Mouse (Mus musculus) stomach, embryonic 16.5 days (tissue): ENCODE results near the gene Oasl1. TPM values are rescaled to one million over a fixed set of nuclear protein-coding genes. Genes with fewer than 3 reads are reported as not detected.

Source experiments
- ATAC-seq: fragments of 200-750 bp; cut with Nextera tagmentation; 2 replicates; pipeline ENCODE4 v1.8.0; 2017; ENCODE audit warnings: moderate number of reproducible peaks, moderate TSS enrichment; ENCODE audit not compliant: insufficient read depth, low FRiP score
- H3K27ac ChIP-seq: fragments of 300-500 bp; sonication (generic); 2 replicates; pipeline ENCODE4 v1.5.1; 2014; ENCODE audit warnings: low read length
- H3K27me3 ChIP-seq: fragments of 300-500 bp; sonication (generic); 2 replicates; pipeline ENCODE4 v1.6.1; 2014; ENCODE audit warnings: low read length, control low read depth, mixed read lengths; ENCODE audit not compliant: control insufficient read depth, insufficient read depth
- H3K36me3 ChIP-seq: fragments of 300-500 bp; sonication (generic); 2 replicates; pipeline ENCODE4 v1.6.1; 2014; ENCODE audit warnings: low read length; ENCODE audit not compliant: control insufficient read depth, insufficient read depth
- H3K4me1 ChIP-seq: fragments of 300-500 bp; sonication (generic); 2 replicates; pipeline ENCODE4 v1.6.1; 2014; ENCODE audit warnings: low read length, control low read depth, mixed read lengths; ENCODE audit not compliant: control insufficient read depth, insufficient read depth
- H3K4me2 ChIP-seq: fragments of 300-500 bp; sonication (generic); 2 replicates; pipeline ENCODE4 v1.6.1; 2014; ENCODE audit warnings: low read depth, low read length, mixed read lengths
- H3K4me3 ChIP-seq: fragments of 300-500 bp; sonication (generic); replicated peaks from 2 replicates; pipeline ENCODE4 v1.5.1; 2014; ENCODE audit warnings: mild to moderate bottlenecking, low read length
- H3K9ac ChIP-seq: fragments of 300-500 bp; sonication (generic); 2 replicates; pipeline ENCODE4 v1.6.1; 2014; ENCODE audit warnings: low read length
- H3K9me3 ChIP-seq: fragments of 300-500 bp; sonication (generic); replicated peaks from 2 replicates; pipeline ENCODE4 v1.6.1; 2016; ENCODE audit warnings: low read length, control low read depth; ENCODE audit not compliant: control insufficient read depth
- WGBS: fragments of 180-500 bp; shearing (Covaris S2); extraction: QIAGEN DNeasy Blood & Tissue Kit; methylation state at CpG from one replicate; pipeline ENCODE4 v1.1.7; 2014; 5-methylcytosine and 5-hydroxymethylcytosine counted together
- polyA plus RNA-seq: library from polyadenylated mRNA; unstranded; fragments of >200 nt; fragmentation: Nextera tagmentation; extraction: Ambion mirVana; gene quantifications from 2 replicates; pipeline ENCODE4 v1.2.1, GENCODE M21; 2015

Gene Oasl1
- polyA plus RNA-seq, 1 experiment from 2014 or later, result 1.3 TPM

DNA sequence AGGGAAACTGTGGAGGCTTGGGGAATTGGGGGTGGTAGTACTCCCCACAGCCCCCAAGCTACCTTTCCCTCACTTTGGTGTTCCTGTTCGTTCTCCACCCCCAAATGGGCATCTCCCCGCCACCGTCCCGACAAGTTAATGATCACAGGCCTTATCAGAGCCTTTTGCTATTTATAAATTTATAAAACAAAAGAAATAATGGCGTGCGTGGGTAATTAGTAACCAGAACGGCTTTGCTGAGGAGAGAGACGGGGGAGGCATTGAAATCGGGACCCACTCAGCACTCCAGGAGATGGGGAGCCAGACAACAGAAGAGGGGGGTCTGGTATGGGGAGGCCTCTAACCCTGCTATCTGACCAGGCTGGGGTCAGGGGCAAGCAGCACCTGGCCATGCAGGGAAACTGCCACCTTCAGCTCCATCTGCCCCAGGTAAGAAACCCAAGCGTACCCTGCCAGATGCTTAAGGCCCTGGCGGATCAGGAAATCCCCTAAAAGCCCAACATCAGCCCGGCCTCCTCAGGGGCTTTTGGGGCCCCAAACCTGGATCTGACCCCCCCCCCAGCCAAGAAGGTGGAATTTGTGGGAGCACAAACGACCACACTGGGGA lies 46.7 kb downstream of the Oasl1 start:
- Histone ChIP-seq H3K4me3 (peak overlapping the region; percentile 50), H3K4me2 (peak overlapping the region; percentile 21; the same call in 1 of the 2 replicates), H3K9me3 (no peaks in the 10 kb centered on the region), H3K27ac (peak overlapping the region; percentile 87), H3K9ac (peak overlapping the region; percentile 78), H3K4me1 (0 out of 2 replicates have a peak, but pooled peaks cover 2% of the 10 kb centered on the region), H3K27me3 (no peaks in the 10 kb centered on the region), H3K36me3 (no peaks in the 10 kb centered on the region)
- ATAC-seq, result no peak
- 44% methylated on average over 13 of the region's 13 CpGs for WGBS

DNA sequence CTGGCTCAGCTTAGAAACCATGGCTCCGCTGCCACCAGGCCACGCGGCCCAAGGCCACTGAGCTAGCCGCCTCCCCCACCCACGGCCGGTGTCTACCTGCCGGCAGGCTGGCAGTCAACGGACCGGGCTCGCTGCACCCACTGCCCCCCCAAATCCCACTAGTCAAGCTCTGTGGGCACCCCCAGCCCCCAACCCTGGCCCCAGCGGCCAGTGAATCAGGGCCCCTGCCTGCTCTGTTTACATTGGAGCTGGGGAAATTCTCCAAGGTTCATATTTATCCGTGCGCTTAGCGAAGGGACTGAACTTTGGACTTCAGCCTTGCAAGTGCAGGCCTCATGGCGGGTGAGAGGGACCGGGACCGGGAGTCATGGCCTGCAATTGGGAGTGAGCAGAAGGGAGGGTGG lies 47.8 kb downstream of the Oasl1 start, which contains the start of gene Hnf1a:
Gene Hnf1a, minus strand, starts transcription at position 271 of the 404 bp plus-strand sequence.
- Histone ChIP-seq H3K27me3 (no peaks in the 10 kb centered on the region), H3K36me3 (no peaks in the 10 kb centered on the region), H3K4me3 (peak within 1 kb of the TSS; percentile 50), H3K9ac (peak within 1 kb of the TSS; percentile 78), H3K9me3 (no peaks in the 10 kb centered on the region), H3K4me2 (peak within 1 kb of the TSS; percentile 39), H3K27ac (peak within 1 kb of the TSS; percentile 87), H3K4me1 (no peaks in the 10 kb centered on the region)
- 40% methylated on average over 17 of the region's 17 CpGs for WGBS
- peak; percentile 67 for ATAC-seq

DNA sequence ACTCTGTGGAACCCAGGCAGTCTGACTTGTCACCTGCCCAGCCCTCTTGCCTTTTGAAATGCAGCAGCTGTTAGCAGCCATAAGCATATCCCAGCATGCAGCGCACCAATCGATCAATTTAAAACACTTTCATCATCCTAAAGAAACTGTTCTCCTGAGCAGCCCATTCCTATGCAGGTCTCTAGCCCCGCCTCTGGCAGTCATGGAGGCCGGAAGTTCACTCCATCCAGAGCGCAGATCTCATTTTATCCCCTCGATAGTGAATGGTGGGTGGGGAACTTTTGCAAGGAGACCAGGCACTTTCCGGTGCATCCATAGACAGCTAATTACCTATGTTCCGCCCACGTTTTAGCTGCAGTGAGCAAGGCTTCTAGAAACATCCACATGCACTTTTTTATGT lies 49.2 kb downstream of the Oasl1 start:
- H3K4me3 ChIP-seq, result 0 out of 2 replicates have a peak overlapping the region, but pooled peaks have one; percentile 50
- H3K9ac ChIP-seq, result no peak overlapping the region
- WGBS, result 63% methylated on average over 9 of the region's 9 CpGs
- H3K4me2 ChIP-seq, result peak overlapping the region; percentile 39
- no peaks in the 10 kb centered on the region for H3K9me3 ChIP-seq
- H3K27me3 ChIP-seq, result no peaks in the 10 kb centered on the region
- no peak for ATAC-seq
- no peaks in the 10 kb centered on the region for H3K36me3 ChIP-seq
- no peaks in the 10 kb centered on the region for H3K4me1 ChIP-seq
- H3K27ac ChIP-seq, result no peak overlapping the region

DNA sequence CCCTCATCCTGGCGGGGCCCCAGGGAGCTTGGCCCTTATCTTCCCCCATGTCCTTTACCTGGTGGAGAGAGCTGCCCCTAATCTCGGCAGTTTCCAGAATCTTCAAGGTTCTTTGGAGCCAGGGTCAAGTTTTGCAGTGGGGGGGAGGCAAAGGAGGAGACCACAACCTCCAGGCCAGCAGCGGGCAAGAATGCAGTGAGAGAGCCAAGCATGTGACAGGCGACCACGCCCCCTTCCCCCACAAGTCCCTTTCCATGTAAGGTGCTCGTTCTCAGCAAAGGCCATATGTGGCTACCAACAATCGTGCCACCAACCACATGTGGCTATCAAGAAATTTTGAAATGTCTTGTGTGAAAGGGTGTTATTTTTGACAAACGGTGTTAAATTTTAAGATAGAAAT lies 50.1 kb downstream of the Oasl1 start:
- Histone ChIP-seq H3K9me3 (no peaks in the 10 kb centered on the region), H3K27ac (no peak overlapping the region), H3K27me3 (no peaks in the 10 kb centered on the region), H3K4me2 (no peak overlapping the region), H3K36me3 (no peaks in the 10 kb centered on the region), H3K9ac (no peak overlapping the region), H3K4me3 (no peak overlapping the region), H3K4me1 (no peaks in the 10 kb centered on the region)
- WGBS, result 73% methylated on average over 8 of the region's 8 CpGs
- ATAC-seq, result no peak

DNA sequence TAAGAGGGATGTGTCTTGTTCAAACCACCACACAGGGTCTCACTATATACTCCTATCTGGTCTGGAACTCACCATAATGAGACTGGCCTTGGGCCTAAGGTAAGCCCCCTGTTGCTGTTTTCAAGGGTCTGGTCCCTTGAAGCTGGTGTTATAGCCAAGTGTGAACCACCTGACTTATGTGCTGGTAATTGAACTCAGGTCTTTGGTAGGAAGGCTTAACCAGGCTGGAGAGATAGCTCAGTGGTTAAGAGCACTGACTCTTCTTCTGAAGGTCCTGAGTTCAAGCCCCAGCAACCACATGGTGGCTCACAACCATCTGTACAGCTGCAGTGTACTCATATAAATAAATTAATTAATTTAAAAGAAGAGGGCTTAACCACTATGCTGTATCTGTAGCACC lies 53.9 kb downstream of the Oasl1 start:
- Histone ChIP-seq H3K9me3 (no peaks in the 10 kb centered on the region), H3K36me3 (no peaks in the 10 kb centered on the region), H3K9ac (no peak overlapping the region), H3K4me1 (peaks cover 10% of the 10 kb centered on the region), H3K27me3 (no peaks in the 10 kb centered on the region), H3K4me3 (no peak overlapping the region), H3K4me2 (no peak overlapping the region), H3K27ac (no peak overlapping the region)
- ATAC-seq, result no peak

DNA sequence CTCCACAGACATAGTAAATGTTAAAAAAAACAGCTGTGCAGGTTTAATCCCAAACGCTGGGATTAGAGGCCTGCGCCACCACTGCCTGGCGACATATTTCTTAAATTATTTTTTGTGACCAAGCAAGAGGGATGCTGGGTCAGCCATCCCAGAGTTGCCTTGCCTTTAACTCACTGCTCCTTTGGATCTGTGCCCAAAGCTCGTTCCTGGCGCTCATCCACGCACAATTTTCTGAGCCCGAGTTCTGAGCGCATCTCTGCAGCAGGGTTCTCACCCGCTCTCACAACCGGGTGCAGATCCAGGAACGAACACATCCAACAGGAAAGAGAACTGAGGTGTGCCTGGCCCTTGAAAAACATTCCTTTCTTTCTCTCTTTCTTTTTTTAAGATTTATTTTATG lies 55.4 kb downstream of the Oasl1 start:
- ATAC-seq, result no peak
- Histone ChIP-seq H3K4me1 (peaks cover 10% of the 10 kb centered on the region), H3K4me2 (no peak overlapping the region), H3K36me3 (no peaks in the 10 kb centered on the region), H3K9ac (no peak overlapping the region), H3K27ac (no peak overlapping the region), H3K27me3 (no peaks in the 10 kb centered on the region), H3K9me3 (no peaks in the 10 kb centered on the region), H3K4me3 (no peak overlapping the region)
- 48% methylated on average over 11 of the region's 11 CpGs for WGBS

DNA sequence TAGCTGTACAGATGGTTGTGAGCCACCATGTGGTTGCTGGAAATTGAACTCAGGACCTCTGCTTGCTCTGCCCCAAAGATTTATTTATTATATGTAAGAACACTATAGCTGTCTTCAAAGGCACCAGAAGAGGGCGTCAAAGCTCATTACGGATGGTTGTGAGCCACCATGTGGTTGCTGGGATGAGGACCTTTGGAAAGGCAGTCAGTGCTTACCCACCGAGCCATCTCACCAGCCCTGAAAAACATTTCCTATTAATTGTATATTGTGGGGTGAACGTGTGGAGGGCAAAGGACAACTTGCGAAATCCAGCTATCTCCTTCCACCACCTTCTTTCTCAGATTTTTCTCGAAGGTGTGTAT lies 55.8 kb downstream of the Oasl1 start:
- Histone ChIP-seq H3K9me3 (no peaks in the 10 kb centered on the region), H3K9ac (peak overlapping the region; percentile 33; the same call in 1 of the 2 replicates), H3K27ac (no peak overlapping the region), H3K4me3 (peak overlapping the region; percentile 40), H3K27me3 (no peaks in the 10 kb centered on the region), H3K4me2 (peak overlapping the region; percentile 67), H3K4me1 (peaks cover 10% of the 10 kb centered on the region), H3K36me3 (no peaks in the 10 kb centered on the region)
- peak; percentile 11; the same call in 1 of the 2 replicates for ATAC-seq
- 7% methylated on average over 6 of the region's 6 CpGs for WGBS

DNA sequence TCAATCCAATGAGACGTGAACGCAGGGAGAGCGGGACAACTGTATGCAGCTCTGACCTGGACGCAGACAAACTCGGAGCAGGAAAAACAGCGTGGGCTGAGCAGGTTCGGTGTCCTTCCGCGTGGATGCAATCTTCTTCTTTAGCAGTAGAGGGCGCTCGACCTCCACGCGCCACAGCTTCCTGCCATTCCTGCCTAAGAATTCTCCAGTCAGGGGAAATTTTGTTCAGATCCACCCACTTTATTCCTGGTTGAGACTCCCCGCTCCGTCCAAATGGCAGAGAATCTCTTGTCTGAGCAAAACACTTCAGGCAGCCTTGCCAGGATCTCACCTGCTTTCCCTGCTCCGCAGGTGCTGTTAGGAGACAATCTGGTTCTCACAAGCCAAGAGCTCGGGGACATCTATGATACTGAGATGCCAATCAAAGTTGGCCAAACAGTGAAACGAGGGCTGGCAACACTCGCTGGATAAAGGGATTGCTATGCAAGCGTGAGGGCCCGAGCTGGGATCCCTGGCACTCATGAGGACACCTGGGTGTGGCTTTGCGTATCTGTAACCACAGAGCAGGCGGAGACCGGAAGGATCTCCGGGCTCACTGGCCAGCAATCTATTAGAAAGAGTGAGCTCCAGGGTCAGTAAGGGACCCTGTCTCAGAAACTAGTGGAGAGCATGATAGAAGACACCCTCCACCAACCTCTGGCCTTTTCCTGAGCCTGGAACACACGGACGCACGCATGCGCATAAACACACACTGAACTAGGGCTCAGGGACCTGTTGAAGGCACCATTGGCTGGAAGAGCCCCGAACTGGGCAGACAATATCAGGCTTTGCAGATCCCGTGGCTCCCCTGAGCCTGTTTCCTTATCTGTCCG lies 56.4 kb downstream of the Oasl1 start:
- peak overlapping the region; percentile 43; the same call in 1 of the 2 replicates for H3K27ac ChIP-seq
- WGBS, result 11% methylated on average over 32 of the region's 32 CpGs
- H3K4me3 ChIP-seq, result peak overlapping the region; percentile 40
- peak; percentile 49 for ATAC-seq
- no peaks in the 10 kb centered on the region for H3K27me3 ChIP-seq
- H3K9me3 ChIP-seq, result no peaks in the 10 kb centered on the region
- peak overlapping the region; percentile 67 for H3K4me2 ChIP-seq
- H3K4me1 ChIP-seq, result peaks cover 10% of the 10 kb centered on the region
- no peaks in the 10 kb centered on the region for H3K36me3 ChIP-seq
- H3K9ac ChIP-seq, result peak overlapping the region; percentile 33

DNA sequence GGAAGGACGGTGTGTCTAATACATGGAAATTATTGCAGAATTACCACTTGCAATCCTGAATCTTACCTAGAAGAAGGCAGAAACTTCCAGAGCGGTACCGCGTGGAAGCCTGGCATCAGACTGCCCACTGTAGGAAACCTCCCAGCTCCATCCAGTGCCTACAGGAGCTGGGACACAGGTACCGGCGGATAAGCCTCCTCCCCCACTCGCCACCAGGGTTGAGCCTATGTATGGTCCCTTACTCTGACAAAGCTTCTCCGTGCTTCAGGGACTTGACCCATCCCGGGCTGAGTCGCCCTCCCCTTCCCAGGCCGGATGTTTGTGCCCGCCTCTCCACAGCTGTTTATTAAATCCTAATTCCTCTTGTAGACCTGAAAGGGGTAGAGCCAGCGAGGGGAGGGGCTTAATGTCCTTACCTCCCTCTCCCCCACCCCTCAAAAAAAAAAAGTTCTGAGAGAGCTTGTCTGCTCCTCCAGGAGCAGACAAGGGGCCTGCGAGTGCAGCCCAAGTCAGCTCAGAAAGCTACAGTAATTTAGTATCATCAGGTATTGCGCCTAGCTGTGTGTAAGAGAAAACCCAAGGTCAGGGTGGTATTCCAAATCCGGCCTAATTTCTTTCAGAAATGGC lies 57.2 kb downstream of the Oasl1 start:
- H3K27me3 ChIP-seq, result no peaks in the 10 kb centered on the region
- peak overlapping the region; percentile 40 for H3K4me3 ChIP-seq
- no peak overlapping the region for H3K27ac ChIP-seq
- no peaks in the 10 kb centered on the region for H3K9me3 ChIP-seq
- peak overlapping the region; percentile 67 for H3K4me2 ChIP-seq
- H3K36me3 ChIP-seq, result no peaks in the 10 kb centered on the region
- peaks cover 10% of the 10 kb centered on the region for H3K4me1 ChIP-seq
- 35% methylated on average over 16 of the region's 16 CpGs for WGBS
- H3K9ac ChIP-seq, result peak overlapping the region; percentile 32
- ATAC-seq, result peak; percentile 32; the same call in 1 of the 2 replicates
